Mouse (Mus musculus) heart, postnatal 0 days (tissue): ENCODE measurements around the gene Cdr2l. TPM values are rescaled to one million over a fixed set of nuclear protein-coding genes. Genes with fewer than 3 reads are reported as not detected.

Experiments used
- ATAC-seq: fragments of 200-750 bp; cut with Nextera tagmentation; 2 replicates; pipeline ENCODE4 v1.8.0; 2017; ENCODE audit warnings: low read depth, moderate number of reproducible peaks, moderate library complexity; ENCODE audit not compliant: insufficient read depth
- DNase-seq: peaks from one replicate; pipeline ENCODE4 v3.0.0-alpha.2; 2016; ENCODE audit warnings: low spot score
- H3K27ac ChIP-seq: fragments of 300-500 bp; sonication (generic); 2 replicates; pipeline ENCODE4 v1.5.1; 2014; ENCODE audit warnings: low read depth, mild to moderate bottlenecking
- H3K27me3 ChIP-seq: fragments of 300-500 bp; sonication (generic); 2 replicates; pipeline ENCODE4 v1.6.1; 2014; ENCODE audit warnings: low read length, mixed read lengths; ENCODE audit not compliant: control insufficient read depth, insufficient read depth
- H3K36me3 ChIP-seq: fragments of 300-500 bp; sonication (generic); replicated peaks from 2 replicates; pipeline ENCODE4 v1.6.1; 2014; ENCODE audit warnings: low read length, mixed read lengths; ENCODE audit not compliant: control insufficient read depth, insufficient read depth
- H3K4me1 ChIP-seq: fragments of 300-500 bp; sonication (generic); 2 replicates; pipeline ENCODE4 v1.6.1; 2014; ENCODE audit warnings: antibody characterized with exemption; ENCODE audit not compliant: control insufficient read depth, insufficient read depth
- H3K4me2 ChIP-seq: fragments of 300-500 bp; sonication (generic); 2 replicates; pipeline ENCODE4 v1.6.1; 2014; ENCODE audit warnings: low read depth, mild to moderate bottlenecking, low read length, moderate library complexity
- H3K4me3 ChIP-seq: fragments of 300-500 bp; sonication (generic); 2 replicates; pipeline ENCODE4 v1.5.1; 2014; ENCODE audit warnings: low read depth, low read length
- H3K9ac ChIP-seq: fragments of 300-500 bp; sonication (generic); replicated peaks from 2 replicates; pipeline ENCODE4 v1.6.1; 2014; ENCODE audit warnings: low read depth, low read length, mixed read lengths
- H3K9me3 ChIP-seq: fragments of 300-500 bp; sonication (generic); replicated peaks from 2 replicates; pipeline ENCODE4 v1.6.1; 2016; ENCODE audit warnings: low read length; ENCODE audit not compliant: control insufficient read depth
- CTCF ChIP-seq: IDR thresholded peaks from 2 replicates; pipeline ENCODE4 v1.5.1; 2016; ENCODE audit warnings: antibody characterized with exemption, control low read depth, low read depth
- EP300 ChIP-seq: IDR thresholded peaks from 2 replicates; pipeline ENCODE4 v1.6.1; 2016; ENCODE audit warnings: antibody characterized with exemption, low read depth
- WGBS: fragments of 180-500 bp; shearing (Covaris S2); extraction: QIAGEN DNeasy Blood & Tissue Kit; methylation state at CpG from one replicate; pipeline ENCODE4 v1.1.7; 2014; 5-methylcytosine and 5-hydroxymethylcytosine counted together
- polyA plus RNA-seq: library from polyadenylated mRNA; unstranded; fragments of >200 nt; fragmentation: Nextera tagmentation; extraction: Ambion mirVana; gene quantifications from 2 replicates; pipeline ENCODE4 v1.2.1, GENCODE M21; 2015
- total RNA-seq: library from RNA; depleted of rRNA; stranded (reverse); fragments of >200 nt; gene quantifications from 2 replicates; pipeline ENCODE4 v1.2.3, GENCODE M21; 2014; ENCODE audit warnings: low replicate concordance; rRNA removed

The Cdr2l gene
- 23.1 and 26.7 TPM in 2 replicates for total RNA-seq
- 5.2 and 5.6 TPM in 2 replicates for polyA plus RNA-seq

GRCm38 (mm10) chr11:115381743-115382539, at the start of gene Cdr2l:
Gene Cdr2l, plus strand, starts transcription at chr11:115381916.
- peaks cover 10% of the 10 kb centered on the region for H3K4me1 ChIP-seq
- DNase-seq = peak; percentile 95
- peak within 1 kb of the TSS; percentile 73 for H3K27ac ChIP-seq
- WGBS = under 1% methylated on average over 45 of the region's 76 CpGs
- peaks cover 5% of the 10 kb centered on the region; the same call in 1 of the 2 replicates for H3K27me3 ChIP-seq
- H3K9ac ChIP-seq = peak within 1 kb of the TSS; percentile 83
- no peaks in the 10 kb centered on the region for H3K36me3 ChIP-seq
- H3K4me3 ChIP-seq = peak within 1 kb of the TSS; percentile 81
- no peaks in the 10 kb centered on the region; the same call in 1 of the 2 replicates for H3K9me3 ChIP-seq
- ATAC-seq = peak; percentile 92
- no peak for TF ChIP-seq CTCF
- no peak for TF ChIP-seq EP300
- H3K4me2 ChIP-seq = peak within 1 kb of the TSS; percentile 98

- DNase-seq (no peak), ATAC-seq (no peak)
- Histone ChIP-seq H3K36me3 (no peaks in the 10 kb centered on the region), H3K4me3 (no peak within 1 kb of the TSS), H3K4me1 (no peaks in the 10 kb centered on the region), H3K27ac (no peak within 1 kb of the TSS), H3K27me3 (peaks cover 81% of the 10 kb centered on the region), H3K9ac (no peak within 1 kb of the TSS), H3K9me3 (no peaks in the 10 kb centered on the region), H3K4me2 (no peak within 1 kb of the TSS)
- TF ChIP-seq EP300 = no peak
- no peak for TF ChIP-seq CTCF
- WGBS = 4% methylated on average over 29 of the region's 29 CpGs
These were observed 47.2 kb upstream of the Cdr2l start, which contains the start of gene Otop3 for GRCm38 (mm10) chr11:115334531-115334930. Gene Otop3, plus strand, starts transcription at chr11:115334731.

GRCm38 (mm10) chr11:115335223-115335622, 46.5 kb upstream of the Cdr2l start:
- Histone ChIP-seq H3K9ac (no peak overlapping the region), H3K27me3 (peaks cover 82% of the 10 kb centered on the region), H3K9me3 (no peaks in the 10 kb centered on the region), H3K4me3 (no peak overlapping the region), H3K4me1 (no peaks in the 10 kb centered on the region), H3K27ac (no peak overlapping the region), H3K4me2 (no peak overlapping the region), H3K36me3 (no peaks in the 10 kb centered on the region)
- no peak for DNase-seq
- no peak for ATAC-seq
- TF ChIP-seq CTCF = no peak
- 52% methylated on average over 12 of the region's 12 CpGs for WGBS

- Histone ChIP-seq H3K27ac (no peak overlapping the region), H3K9ac (no peak overlapping the region), H3K9me3 (no peaks in the 10 kb centered on the region), H3K27me3 (peaks cover 79% of the 10 kb centered on the region), H3K4me2 (no peak overlapping the region), H3K4me3 (no peak overlapping the region), H3K4me1 (no peaks in the 10 kb centered on the region), H3K36me3 (no peaks in the 10 kb centered on the region)
- no peak for TF ChIP-seq CTCF
- TF ChIP-seq EP300 = no peak
- ATAC-seq (no peak), DNase-seq (no peak)
- WGBS = 9% methylated on average over 6 of the region's 6 CpGs
These were observed 45.6 kb upstream of the Cdr2l start for GRCm38 (mm10) chr11:115336115-115336514.

GRCm38 (mm10) chr11:115337350-115337749, 44.4 kb upstream of the Cdr2l start:
- no peak overlapping the region for H3K27ac ChIP-seq
- H3K4me2 ChIP-seq = no peak overlapping the region
- peaks cover 67% of the 10 kb centered on the region for H3K27me3 ChIP-seq
- no peak for TF ChIP-seq CTCF
- no peak for TF ChIP-seq EP300
- no peak overlapping the region for H3K4me3 ChIP-seq
- H3K36me3 ChIP-seq = no peaks in the 10 kb centered on the region
- ATAC-seq (no peak), DNase-seq (no peak)
- no peaks in the 10 kb centered on the region for H3K4me1 ChIP-seq
- H3K9ac ChIP-seq = no peak overlapping the region
- H3K9me3 ChIP-seq = no peaks in the 10 kb centered on the region
- WGBS = 35% methylated on average over 3 of the region's 3 CpGs
